Mouse (Mus musculus): ENCODE measurements around the gene Bcas3. TPM values are rescaled to one million over a fixed set of nuclear protein-coding genes. Genes with fewer than 3 reads are reported as not detected.

Bcas3 gene
- polyA plus RNA-seq, 1 experiment: 35.1 TPM

GRCm38 (mm10) chr11:85461536-85461935 lies 108.6 kb downstream of the Bcas3 start:
- H3K4me3 ChIP-seq (ENCODE audit: insufficient read depth, low read length): no peak overlapping the region
- H3K27ac ChIP-seq (ENCODE audit: insufficient read depth, low read depth, low read length): no peak overlapping the region
- TF ChIP-seq POLR2A (IDR thresholded peaks at IDR 0.05; ENCODE audit: borderline replicate concordance, low read depth, low read length) (no peak), CTCF (IDR thresholded peaks at IDR 0.05; ENCODE audit: low read depth, low read length) (no peak)
- H3K4me1 ChIP-seq (ENCODE audit: control insufficient read depth, insufficient read depth, low read length): no peaks in the 10 kb centered on the region

GRCm38 (mm10) chr11:85469526-85469925 lies 116.6 kb downstream of the Bcas3 start:
- TF ChIP-seq CTCF (IDR thresholded peaks at IDR 0.05; ENCODE audit: low read depth, low read length): no peak
- TF ChIP-seq POLR2A (IDR thresholded peaks at IDR 0.05; ENCODE audit: borderline replicate concordance, low read depth, low read length): no peak
- H3K4me3 ChIP-seq (ENCODE audit: insufficient read depth, low read length): no peak overlapping the region
- H3K27ac ChIP-seq (ENCODE audit: insufficient read depth, low read depth, low read length): no peak overlapping the region
- no peaks in the 10 kb centered on the region for H3K4me1 ChIP-seq (ENCODE audit: control insufficient read depth, insufficient read depth, low read length)

GRCm38 (mm10) chr11:85470508-85470907 lies 117.5 kb downstream of the Bcas3 start:
- Histone ChIP-seq H3K4me3 (ENCODE audit: insufficient read depth, low read length) (no peak overlapping the region), H3K4me1 (ENCODE audit: control insufficient read depth, insufficient read depth, low read length) (no peaks in the 10 kb centered on the region), H3K27ac (ENCODE audit: insufficient read depth, low read depth, low read length) (no peak overlapping the region)
- no peak for TF ChIP-seq CTCF (IDR thresholded peaks at IDR 0.05; ENCODE audit: low read depth, low read length)
- no peak for TF ChIP-seq POLR2A (IDR thresholded peaks at IDR 0.05; ENCODE audit: borderline replicate concordance, low read depth, low read length)

GRCm38 (mm10) chr11:85474326-85474725 lies 121.4 kb downstream of the Bcas3 start:
- TF ChIP-seq POLR2A (IDR thresholded peaks at IDR 0.05; ENCODE audit: borderline replicate concordance, low read depth, low read length) (no peak), CTCF (IDR thresholded peaks at IDR 0.05; ENCODE audit: low read depth, low read length) (no peak)
- H3K27ac ChIP-seq (ENCODE audit: insufficient read depth, low read depth, low read length): no peak overlapping the region
- H3K4me3 ChIP-seq (ENCODE audit: insufficient read depth, low read length): no peak overlapping the region
- no peaks in the 10 kb centered on the region for H3K4me1 ChIP-seq (ENCODE audit: control insufficient read depth, insufficient read depth, low read length)

GRCm38 (mm10) chr11:85482737-85483467 lies 129.9 kb downstream of the Bcas3 start:
- TF ChIP-seq CTCF (IDR thresholded peaks at IDR 0.05; ENCODE audit: low read depth, low read length) (no peak), POLR2A (IDR thresholded peaks at IDR 0.05; ENCODE audit: borderline replicate concordance, low read depth, low read length) (no peak)
- H3K27ac ChIP-seq (ENCODE audit: insufficient read depth, low read depth, low read length): no peak overlapping the region
- no peak overlapping the region for H3K4me3 ChIP-seq (ENCODE audit: insufficient read depth, low read length)
- H3K4me1 ChIP-seq (ENCODE audit: control insufficient read depth, insufficient read depth, low read length): no peaks in the 10 kb centered on the region

- no peak for TF ChIP-seq CTCF (IDR thresholded peaks at IDR 0.05; ENCODE audit: low read depth, low read length)
- TF ChIP-seq POLR2A (IDR thresholded peaks at IDR 0.05; ENCODE audit: borderline replicate concordance, low read depth, low read length): no peak
- no peak overlapping the region for H3K4me3 ChIP-seq (ENCODE audit: insufficient read depth, low read length)
- no peak overlapping the region for H3K27ac ChIP-seq (ENCODE audit: insufficient read depth, low read depth, low read length)
- H3K4me1 ChIP-seq (ENCODE audit: control insufficient read depth, insufficient read depth, low read length): no peaks in the 10 kb centered on the region
Observed at GRCm38 (mm10) chr11:85485197-85485940, 132.4 kb downstream of the Bcas3 start.

GRCm38 (mm10) chr11:85487501-85487900 lies 134.5 kb downstream of the Bcas3 start:
- no peak overlapping the region for H3K4me3 ChIP-seq (ENCODE audit: insufficient read depth, low read length)
- TF ChIP-seq CTCF (IDR thresholded peaks at IDR 0.05; ENCODE audit: low read depth, low read length) (no peak), POLR2A (IDR thresholded peaks at IDR 0.05; ENCODE audit: borderline replicate concordance, low read depth, low read length) (no peak)
- peaks cover 5% of the 10 kb centered on the region for H3K4me1 ChIP-seq (ENCODE audit: control insufficient read depth, insufficient read depth, low read length)
- no peak overlapping the region for H3K27ac ChIP-seq (ENCODE audit: insufficient read depth, low read depth, low read length)

- Histone ChIP-seq H3K4me1 (ENCODE audit: control insufficient read depth, insufficient read depth, low read length) (peaks cover 7% of the 10 kb centered on the region), H3K27ac (ENCODE audit: insufficient read depth, low read depth, low read length) (peak overlapping the region; percentile 53), H3K4me3 (ENCODE audit: insufficient read depth, low read length) (peak overlapping the region; percentile 21; the same call in 1 of the 2 replicates)
- TF ChIP-seq CTCF (IDR thresholded peaks at IDR 0.05; ENCODE audit: low read depth, low read length): no peak
- TF ChIP-seq POLR2A (IDR thresholded peaks at IDR 0.05; ENCODE audit: borderline replicate concordance, low read depth, low read length): no peak
Observed at GRCm38 (mm10) chr11:85492231-85492630, 139.3 kb downstream of the Bcas3 start.

- no peak overlapping the region for H3K4me3 ChIP-seq (ENCODE audit: insufficient read depth, low read length)
- TF ChIP-seq CTCF (IDR thresholded peaks at IDR 0.05; ENCODE audit: low read depth, low read length): no peak
- TF ChIP-seq POLR2A (IDR thresholded peaks at IDR 0.05; ENCODE audit: borderline replicate concordance, low read depth, low read length): no peak
- H3K27ac ChIP-seq (ENCODE audit: insufficient read depth, low read depth, low read length): no peak overlapping the region
- peaks cover 7% of the 10 kb centered on the region for H3K4me1 ChIP-seq (ENCODE audit: control insufficient read depth, insufficient read depth, low read length)
Observed at GRCm38 (mm10) chr11:85492666-85493065, 139.7 kb downstream of the Bcas3 start.

GRCm38 (mm10) chr11:85499561-85499960 lies 146.6 kb downstream of the Bcas3 start:
- TF ChIP-seq CTCF (IDR thresholded peaks at IDR 0.05; ENCODE audit: low read depth, low read length): no peak
- no peak for TF ChIP-seq POLR2A (IDR thresholded peaks at IDR 0.05; ENCODE audit: borderline replicate concordance, low read depth, low read length)
- H3K27ac ChIP-seq (ENCODE audit: insufficient read depth, low read depth, low read length): no peak overlapping the region
- H3K4me3 ChIP-seq (ENCODE audit: insufficient read depth, low read length): no peak overlapping the region
- no peaks in the 10 kb centered on the region for H3K4me1 ChIP-seq (ENCODE audit: control insufficient read depth, insufficient read depth, low read length)
